Mouse (Mus musculus) embryonic fibroblast, embryonic 13.5 days (primary cell): ENCODE measurements around the gene Ttc32.

Experiments
- CTCF ChIP-seq: IDR thresholded peaks from 2 replicates; pipeline ENCODE4 v1.5.1; 2011; ENCODE audit warnings: mild to moderate bottlenecking, control low read depth, low read length, moderate library complexity, borderline replicate concordance; ENCODE audit not compliant: insufficient read depth
- POLR2A ChIP-seq: IDR thresholded peaks from 2 replicates; pipeline ENCODE4 v1.6.1; 2011; ENCODE audit warnings: low read depth, mild to moderate bottlenecking, control low read depth, low read length, moderate library complexity

DNA sequence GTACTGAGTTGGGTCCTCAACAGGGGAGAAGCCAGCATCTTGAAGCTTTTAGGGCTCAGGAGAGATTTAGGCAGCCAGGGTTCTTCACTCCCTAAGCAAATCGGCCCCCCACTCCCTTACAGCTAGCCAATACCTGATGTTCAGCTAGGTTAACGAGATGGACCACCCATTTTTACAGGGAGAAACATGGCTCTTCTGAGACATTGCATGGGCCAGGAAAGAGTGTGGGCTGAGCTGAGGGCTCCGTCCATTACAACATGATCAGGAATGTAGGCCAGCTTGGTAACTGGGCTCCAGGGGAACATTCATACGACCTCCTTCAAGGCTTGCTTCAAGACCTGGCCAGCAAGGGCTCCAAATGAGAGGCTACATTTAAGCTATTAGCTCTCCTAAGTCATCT lies 16.9 kb downstream of the Ttc32 start:
- TF ChIP-seq CTCF (no peak), POLR2A (no peak)
